Mouse (Mus musculus): ENCODE data around the gene Mrpl28.

DNA sequence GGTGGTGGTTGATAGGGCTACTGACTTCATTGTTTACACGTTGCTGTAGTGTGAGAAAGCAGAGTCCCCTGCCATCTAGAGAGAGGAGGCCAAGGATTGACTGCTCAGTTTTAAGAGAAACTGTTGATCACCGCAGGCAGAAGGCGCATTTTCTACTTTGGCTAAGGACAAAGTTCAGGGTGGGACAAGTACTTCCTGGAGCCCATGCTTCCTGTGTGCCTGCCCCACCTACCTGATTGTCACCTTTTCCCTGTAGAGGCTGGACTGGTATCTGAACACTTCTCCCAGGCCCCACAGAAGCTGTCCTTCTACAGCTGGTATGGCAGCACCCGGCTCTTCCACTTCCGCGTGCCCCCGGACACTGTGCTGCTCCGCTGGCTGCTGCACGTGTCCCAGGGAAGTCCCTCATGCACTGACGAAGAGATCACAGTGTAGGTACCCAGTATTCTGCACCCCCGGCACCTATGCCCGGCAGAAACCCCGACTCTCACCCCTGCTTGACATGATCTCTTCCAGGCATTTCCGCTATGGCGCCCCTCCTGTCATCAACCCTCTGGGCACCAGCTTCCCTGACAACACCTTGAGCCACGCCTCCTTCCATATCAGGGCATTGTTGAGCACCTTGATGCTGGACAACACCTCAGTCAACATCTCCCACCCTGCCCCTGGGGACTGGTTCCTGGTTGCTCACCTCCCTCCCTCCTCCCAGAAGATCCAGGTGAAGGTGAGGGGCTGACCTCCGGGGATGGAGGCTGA lies 6.6 kb upstream of the Mrpl28 start:
- TF ChIP-seq CTCF (IDR thresholded peaks at IDR 0.05; ENCODE audit: control insufficient read depth, insufficient read depth, insufficient read length) (no peak), CEBPB (IDR thresholded peaks at IDR 0.05; ENCODE audit: low read depth) (no peak), MAX (IDR thresholded peaks at IDR 0.05) (no peak), FOSL1 (IDR thresholded peaks at IDR 0.05; ENCODE audit: insufficient read depth, low read length, poor library complexity, severe bottlenecking) (no peak), USF1 (IDR thresholded peaks at IDR 0.05; ENCODE audit: low read depth) (no peak), MYOD1 (IDR thresholded peaks at IDR 0.05; ENCODE audit: control insufficient read depth, insufficient read length, low read depth) (no peak)
